Mouse (Mus musculus) stomach, embryonic 15.5 days (tissue): ENCODE results near the gene Rreb1. TPM values are rescaled to one million over a fixed set of nuclear protein-coding genes. Genes with fewer than 3 reads are reported as not detected.

Experiments used
- ATAC-seq: fragments of 200-750 bp; cut with Nextera tagmentation; 2 replicates; pipeline ENCODE4 v1.8.0; 2017; ENCODE audit warnings: low read depth, moderate number of reproducible peaks, moderate TSS enrichment; ENCODE audit not compliant: insufficient read depth, low FRiP score
- H3K27ac ChIP-seq: fragments of 300-500 bp; sonication (generic); 2 replicates; pipeline ENCODE4 v1.5.1; 2015; ENCODE audit warnings: mild to moderate bottlenecking, inconsistent platforms
- H3K27me3 ChIP-seq: fragments of 300-500 bp; sonication (generic); replicated peaks from 2 replicates; pipeline ENCODE4 v1.6.1; 2015; ENCODE audit warnings: inconsistent platforms
- H3K36me3 ChIP-seq: fragments of 300-500 bp; sonication (generic); 2 replicates; pipeline ENCODE4 v1.6.1; 2015; ENCODE audit warnings: inconsistent platforms
- H3K4me1 ChIP-seq: fragments of 300-500 bp; sonication (generic); 2 replicates; pipeline ENCODE4 v1.6.1; 2015; ENCODE audit warnings: inconsistent platforms
- H3K4me2 ChIP-seq: fragments of 300-500 bp; sonication (generic); 2 replicates; pipeline ENCODE4 v1.6.1; 2015; ENCODE audit warnings: mild to moderate bottlenecking, inconsistent platforms
- H3K4me3 ChIP-seq: fragments of 300-500 bp; sonication (generic); replicated peaks from 2 replicates; pipeline ENCODE4 v1.5.1; 2015; ENCODE audit warnings: inconsistent platforms
- H3K9ac ChIP-seq: fragments of 300-500 bp; sonication (generic); 2 replicates; pipeline ENCODE4 v1.6.1; 2015; ENCODE audit warnings: inconsistent platforms
- H3K9me3 ChIP-seq: fragments of 300-500 bp; sonication (generic); 2 replicates; pipeline ENCODE4 v1.6.1; 2016; ENCODE audit warnings: inconsistent platforms
- WGBS: fragments of 180-500 bp; shearing (Covaris S2); methylation state at CpG from one replicate; pipeline ENCODE4 v1.1.7; 2015; 5-methylcytosine and 5-hydroxymethylcytosine counted together
- polyA plus RNA-seq: library from polyadenylated mRNA; unstranded; fragments of >200 nt; fragmentation: Nextera tagmentation; extraction: Ambion mirVana; gene quantifications from 2 replicates; pipeline ENCODE4 v1.2.1, GENCODE M21; 2015

Gene Rreb1
- polyA plus RNA-seq = 12.8 and 16.0 TPM in 2 replicates

DNA sequence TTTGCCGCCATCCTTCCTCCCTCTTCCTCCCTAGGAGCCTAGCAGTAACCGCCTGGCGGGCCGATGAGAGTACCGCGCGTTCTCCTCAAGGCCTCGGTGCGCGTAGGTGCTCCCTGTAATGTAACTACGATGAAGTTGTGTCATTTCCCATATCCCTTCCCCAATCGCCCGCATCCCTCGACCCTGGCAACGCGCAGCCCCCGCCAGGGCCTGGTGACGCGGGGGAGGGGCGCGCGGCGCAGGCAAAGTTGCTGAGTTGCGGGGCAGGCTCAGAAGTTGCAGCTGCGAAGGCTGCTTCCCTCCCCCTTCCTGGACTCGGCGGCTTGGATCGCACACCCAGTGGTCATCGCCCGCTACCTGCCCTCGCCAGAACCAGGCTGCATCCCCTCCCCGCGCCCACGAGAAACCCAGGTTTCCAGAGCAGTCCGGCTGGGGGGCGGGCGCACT, at the start of gene Rreb1:
Gene Rreb1 (plus strand): TSS at position 254 of the 447 bp plus-strand sequence.
- ATAC-seq = peak; percentile 67
- no peaks in the 10 kb centered on the region for H3K36me3 ChIP-seq
- peak within 1 kb of the TSS; percentile 100 for H3K4me2 ChIP-seq
- peak within 1 kb of the TSS; percentile 60 for H3K4me3 ChIP-seq
- under 1% methylated on average over 36 of the region's 37 CpGs for WGBS
- H3K9ac ChIP-seq = peak within 1 kb of the TSS; percentile 39; the same call in 1 of the 2 replicates
- H3K4me1 ChIP-seq = peaks cover 13% of the 10 kb centered on the region
- H3K9me3 ChIP-seq = no peaks in the 10 kb centered on the region
- peak within 1 kb of the TSS; percentile 46; the same call in 1 of the 2 replicates for H3K27ac ChIP-seq
- H3K27me3 ChIP-seq = no peaks in the 10 kb centered on the region

DNA sequence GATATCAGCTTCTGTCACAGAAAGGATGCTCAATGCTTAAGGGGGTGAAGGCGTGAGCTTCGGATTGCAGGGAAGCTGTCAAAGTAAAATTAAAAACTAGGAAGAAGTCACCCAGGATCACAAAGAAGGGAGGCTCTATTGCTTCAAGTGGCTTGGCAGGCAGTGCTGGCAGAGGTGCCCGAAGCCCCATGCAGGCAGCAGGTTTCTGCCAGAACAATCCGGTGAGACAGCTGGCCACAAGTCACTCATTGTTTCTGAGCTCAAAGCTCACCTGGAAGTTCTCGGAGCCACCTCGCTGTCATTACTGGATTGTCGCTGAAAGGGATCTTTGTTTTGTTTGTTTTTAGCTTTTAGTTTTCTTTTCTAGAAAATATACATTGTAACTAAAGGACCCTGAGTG, 49.6 kb upstream of the Rreb1 start:
- no peak for ATAC-seq
- WGBS = 65% methylated on average over 7 of the region's 7 CpGs

DNA sequence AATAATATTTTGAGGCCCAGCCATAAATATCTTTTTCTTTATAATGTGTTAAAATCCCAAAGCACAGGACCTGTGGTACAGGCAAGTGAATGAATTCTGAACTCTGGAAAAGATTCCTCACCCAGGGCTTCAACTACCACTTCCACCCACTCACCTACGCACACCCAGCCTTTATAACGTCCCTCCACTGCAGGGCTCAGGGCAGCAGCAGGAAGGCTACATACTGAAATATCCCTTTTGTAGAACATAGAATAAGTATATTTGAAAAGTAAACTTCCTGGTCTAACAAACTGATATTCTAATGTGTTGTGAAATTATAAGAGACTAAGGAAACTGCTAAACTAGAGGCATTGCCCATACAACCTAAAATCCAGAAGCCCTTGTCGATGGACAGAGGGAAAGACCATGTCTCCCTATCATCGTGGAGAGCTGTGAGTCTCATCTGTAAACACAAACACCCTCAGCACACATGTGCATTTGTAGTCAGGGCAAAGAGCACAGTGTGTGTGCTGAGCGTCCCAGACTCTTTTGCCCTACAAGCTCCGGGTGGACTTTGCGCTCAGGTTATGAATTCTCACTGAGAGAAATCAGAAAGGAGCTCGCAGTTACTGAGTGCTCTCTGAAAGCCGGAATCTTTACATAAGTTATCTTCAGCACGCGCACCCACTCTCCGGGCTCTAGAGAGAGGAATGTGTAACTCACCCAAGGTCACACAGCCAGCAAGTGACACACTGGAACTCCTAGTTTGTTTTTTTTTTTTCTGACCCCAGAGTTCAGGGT, 46.1 kb upstream of the Rreb1 start:
- Histone ChIP-seq H3K4me2 (no peak overlapping the region), H3K9me3 (no peaks in the 10 kb centered on the region), H3K9ac (no peak overlapping the region), H3K27ac (peak overlapping the region; percentile 60), H3K4me1 (no peaks in the 10 kb centered on the region), H3K36me3 (no peaks in the 10 kb centered on the region), H3K27me3 (no peaks in the 10 kb centered on the region), H3K4me3 (no peak overlapping the region)
- peak; percentile 90 for ATAC-seq
- 58% methylated on average over 12 of the region's 12 CpGs for WGBS

More for the DNA sequence above, 49.6 kb upstream of the Rreb1 start:
- no peaks in the 10 kb centered on the region for H3K36me3 ChIP-seq
- H3K4me1 ChIP-seq = no peaks in the 10 kb centered on the region
- H3K27ac ChIP-seq = no peak overlapping the region
- H3K27me3 ChIP-seq = no peaks in the 10 kb centered on the region
- H3K4me3 ChIP-seq = no peak overlapping the region
- no peaks in the 10 kb centered on the region for H3K9me3 ChIP-seq
- no peak overlapping the region for H3K4me2 ChIP-seq
- H3K9ac ChIP-seq = no peak overlapping the region

DNA sequence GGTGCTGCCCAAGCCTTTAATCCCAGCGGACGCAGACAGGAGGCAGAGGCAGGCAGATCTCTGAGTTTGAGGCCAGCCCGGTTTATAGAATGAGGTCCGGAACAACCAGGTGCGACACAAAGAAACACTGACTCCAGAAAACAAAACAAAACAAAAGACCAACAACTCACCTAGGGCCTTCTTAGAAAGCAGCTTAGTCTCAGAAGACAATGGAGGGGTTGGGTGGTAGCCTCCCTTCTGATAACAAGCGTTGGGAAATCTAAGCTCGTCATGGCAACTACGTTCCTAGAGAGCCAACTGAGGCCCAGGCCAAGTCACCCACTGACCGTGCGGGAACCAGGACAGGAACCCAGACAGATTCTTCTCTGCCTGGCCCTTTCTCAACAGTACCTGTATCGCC, 43.7 kb upstream of the Rreb1 start:
- Histone ChIP-seq H3K36me3 (no peaks in the 10 kb centered on the region), H3K9ac (no peak overlapping the region), H3K27ac (no peak overlapping the region), H3K4me3 (no peak overlapping the region), H3K27me3 (no peaks in the 10 kb centered on the region), H3K4me2 (no peak overlapping the region), H3K4me1 (no peaks in the 10 kb centered on the region), H3K9me3 (no peaks in the 10 kb centered on the region)
- no peak for ATAC-seq
- WGBS = 92% methylated on average over 11 of the region's 11 CpGs

DNA sequence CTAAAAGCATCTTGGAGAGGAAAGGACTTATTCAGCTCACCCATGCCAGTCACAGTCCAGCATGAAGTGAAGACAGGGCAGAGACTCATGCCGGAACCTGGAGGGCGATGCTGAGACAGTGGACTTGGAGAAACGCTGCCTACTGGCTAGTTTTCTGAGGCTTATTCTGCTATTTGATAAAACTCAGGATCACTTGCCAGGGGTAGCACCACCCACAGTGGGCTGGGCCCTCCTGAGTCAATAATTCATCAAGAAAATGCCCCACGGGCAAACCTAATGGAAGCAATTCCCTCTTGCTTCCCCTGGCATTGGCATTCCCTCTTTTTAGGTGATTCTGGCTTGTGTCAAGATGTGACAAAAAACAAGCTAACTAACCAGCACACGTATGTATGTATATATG, 38.1 kb upstream of the Rreb1 start:
- H3K4me1 ChIP-seq = peaks cover 11% of the 10 kb centered on the region; the same call in 1 of the 2 replicates
- no peak for ATAC-seq
- H3K4me3 ChIP-seq = no peak overlapping the region
- 70% methylated on average over 5 of the region's 5 CpGs for WGBS
- H3K27me3 ChIP-seq = no peaks in the 10 kb centered on the region
- H3K27ac ChIP-seq = no peak overlapping the region
- H3K9me3 ChIP-seq = no peaks in the 10 kb centered on the region
- no peak overlapping the region for H3K9ac ChIP-seq
- no peak overlapping the region for H3K4me2 ChIP-seq
- no peaks in the 10 kb centered on the region for H3K36me3 ChIP-seq

DNA sequence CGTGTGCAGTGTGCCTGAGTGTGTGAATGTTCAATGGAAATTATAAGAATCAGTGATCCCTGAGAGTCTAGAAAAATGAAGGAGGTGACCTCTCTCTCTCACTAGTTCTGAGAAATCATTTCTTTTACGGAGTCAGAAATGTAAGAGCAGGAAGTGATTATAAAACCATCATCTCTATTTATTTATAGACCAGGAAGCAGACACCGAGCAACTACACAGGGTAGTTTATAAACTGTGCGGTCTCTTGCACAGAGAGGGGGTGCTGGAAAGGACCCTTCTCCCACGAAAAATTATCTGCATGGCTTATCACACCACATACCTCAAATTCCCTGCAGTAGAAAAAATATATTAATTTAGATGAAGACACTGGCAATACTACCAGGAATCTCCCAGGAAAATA, 37.4 kb upstream of the Rreb1 start:
- no peak overlapping the region for H3K9ac ChIP-seq
- H3K9me3 ChIP-seq = no peaks in the 10 kb centered on the region
- H3K27me3 ChIP-seq = no peaks in the 10 kb centered on the region
- no peak overlapping the region for H3K4me3 ChIP-seq
- no peaks in the 10 kb centered on the region for H3K36me3 ChIP-seq
- H3K4me1 ChIP-seq = peaks cover 11% of the 10 kb centered on the region; the same call in 1 of the 2 replicates
- no peak overlapping the region for H3K4me2 ChIP-seq
- 17% methylated on average over 5 of the region's 5 CpGs for WGBS
- no peak overlapping the region for H3K27ac ChIP-seq
- no peak for ATAC-seq

DNA sequence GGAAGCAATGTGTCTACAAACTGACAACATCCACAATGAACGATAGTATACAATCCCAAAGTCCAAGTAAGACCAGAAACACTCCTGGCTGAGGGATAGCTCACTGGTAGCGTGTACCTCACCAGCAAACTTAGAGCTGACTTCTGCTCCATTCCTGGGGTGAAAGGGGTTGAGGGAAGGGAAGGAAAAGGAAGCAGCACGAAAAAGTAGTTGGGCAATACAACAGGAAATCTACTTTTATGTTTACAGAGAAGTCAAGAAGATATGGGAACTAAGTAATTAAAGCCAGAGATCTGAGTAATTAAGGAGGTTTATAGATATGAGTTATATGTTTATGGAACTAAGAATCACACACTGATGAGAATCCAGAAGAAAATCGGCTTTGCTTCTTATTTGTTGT, 36.0 kb upstream of the Rreb1 start:
- ATAC-seq = no peak
- H3K4me2 ChIP-seq = no peak overlapping the region
- H3K4me1 ChIP-seq = peaks cover 11% of the 10 kb centered on the region; the same call in 1 of the 2 replicates
- H3K27ac ChIP-seq = no peak overlapping the region
- no peak overlapping the region for H3K4me3 ChIP-seq
- H3K9ac ChIP-seq = no peak overlapping the region
- H3K27me3 ChIP-seq = no peaks in the 10 kb centered on the region
- H3K36me3 ChIP-seq = no peaks in the 10 kb centered on the region
- WGBS = 71% methylated on average over 4 of the region's 4 CpGs
- H3K9me3 ChIP-seq = no peaks in the 10 kb centered on the region

DNA sequence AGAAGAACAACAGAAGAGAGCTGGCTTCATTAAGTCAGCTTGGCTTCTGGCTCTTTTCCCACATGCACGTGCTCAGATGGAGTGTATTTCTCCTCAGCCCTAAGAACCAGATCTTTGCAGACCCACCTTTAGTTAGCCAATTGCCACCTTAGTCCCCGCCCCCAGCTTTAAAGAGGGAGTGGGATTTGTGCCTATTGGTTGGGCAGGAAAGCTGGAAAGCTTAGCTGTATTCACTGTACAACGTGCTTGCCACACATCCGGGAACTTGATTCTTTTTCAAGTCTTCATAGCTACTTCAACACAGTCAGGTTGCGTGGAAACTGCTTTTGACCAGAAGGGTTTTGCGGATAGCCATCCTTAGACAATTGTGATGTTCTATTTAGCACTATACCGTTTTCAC, 30.7 kb upstream of the Rreb1 start:
- no peak overlapping the region for H3K4me2 ChIP-seq
- no peak for ATAC-seq
- no peak overlapping the region for H3K27ac ChIP-seq
- H3K9me3 ChIP-seq = no peaks in the 10 kb centered on the region
- no peaks in the 10 kb centered on the region for H3K27me3 ChIP-seq
- no peaks in the 10 kb centered on the region for H3K36me3 ChIP-seq
- no peak overlapping the region for H3K4me3 ChIP-seq
- WGBS = 72% methylated on average over 7 of the region's 7 CpGs
- no peak overlapping the region for H3K9ac ChIP-seq
- peaks cover 9% of the 10 kb centered on the region; the same call in 1 of the 2 replicates for H3K4me1 ChIP-seq

DNA sequence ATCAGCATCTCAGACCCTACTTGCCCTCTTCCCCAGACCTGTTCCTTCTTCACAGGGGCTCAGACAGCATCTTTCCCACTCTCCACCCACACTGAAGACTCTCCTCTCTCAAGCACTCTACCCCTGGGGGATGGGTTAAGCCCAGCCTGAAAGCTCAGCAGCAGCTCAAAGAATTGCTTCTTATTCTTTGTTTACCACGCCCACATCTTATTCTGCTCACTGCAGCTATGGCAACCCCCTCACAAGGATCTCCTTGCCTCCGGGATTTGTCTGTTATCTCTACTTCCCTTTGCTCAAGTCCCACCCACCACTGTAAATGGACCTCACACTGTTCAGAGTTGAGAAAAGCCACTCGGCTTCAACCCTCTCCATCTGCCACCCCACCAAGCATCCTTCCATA, 28.7 kb upstream of the Rreb1 start:
- Histone ChIP-seq H3K27ac (no peak overlapping the region), H3K4me1 (peaks cover 9% of the 10 kb centered on the region; the same call in 1 of the 2 replicates), H3K9me3 (no peaks in the 10 kb centered on the region), H3K36me3 (no peaks in the 10 kb centered on the region), H3K4me3 (no peak overlapping the region), H3K27me3 (no peaks in the 10 kb centered on the region), H3K4me2 (no peak overlapping the region), H3K9ac (no peak overlapping the region)
- ATAC-seq = peak; percentile 81
- 23% methylated on average over 3 of the region's 3 CpGs for WGBS

DNA sequence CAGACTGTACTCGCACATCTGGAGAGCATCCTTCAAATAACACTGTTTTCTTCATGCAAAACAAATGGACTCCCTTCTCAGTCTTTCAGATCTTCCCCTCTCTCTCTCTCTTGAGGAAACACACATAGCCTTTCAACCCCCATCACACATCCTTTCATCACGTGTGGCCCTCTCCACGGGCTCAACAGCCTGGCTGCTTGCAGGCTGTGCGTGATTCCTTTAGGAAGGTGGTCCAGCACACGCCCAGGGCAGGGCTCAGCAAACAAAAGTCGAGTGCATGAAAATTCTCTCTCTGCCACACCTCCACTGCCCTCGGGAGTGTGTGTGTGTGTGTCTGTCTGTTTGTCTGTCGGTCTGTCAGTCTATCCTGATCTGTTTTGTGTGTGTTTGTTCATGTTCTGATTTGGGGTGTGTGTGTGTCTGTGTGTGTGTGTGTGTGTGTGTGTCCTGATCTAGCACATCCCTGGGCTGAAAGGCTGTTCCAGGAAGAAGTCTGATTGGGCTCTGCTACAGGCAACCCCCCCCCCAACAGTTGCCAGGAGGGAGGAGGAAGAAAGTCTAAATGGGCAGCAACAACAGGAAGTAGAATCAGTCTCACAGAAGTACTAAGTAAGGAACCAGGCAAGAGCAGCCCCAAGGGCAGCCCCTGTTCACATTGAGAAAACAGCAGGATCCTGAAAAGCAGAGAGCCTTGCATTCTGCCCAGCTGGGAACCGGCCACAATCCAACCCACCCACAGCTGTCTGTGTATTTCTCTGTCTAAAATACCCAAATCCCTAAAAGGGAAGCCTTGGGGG, 26.8 kb upstream of the Rreb1 start:
- 40% methylated on average over 9 of the region's 9 CpGs for WGBS
- peak; percentile 74 for ATAC-seq

DNA sequence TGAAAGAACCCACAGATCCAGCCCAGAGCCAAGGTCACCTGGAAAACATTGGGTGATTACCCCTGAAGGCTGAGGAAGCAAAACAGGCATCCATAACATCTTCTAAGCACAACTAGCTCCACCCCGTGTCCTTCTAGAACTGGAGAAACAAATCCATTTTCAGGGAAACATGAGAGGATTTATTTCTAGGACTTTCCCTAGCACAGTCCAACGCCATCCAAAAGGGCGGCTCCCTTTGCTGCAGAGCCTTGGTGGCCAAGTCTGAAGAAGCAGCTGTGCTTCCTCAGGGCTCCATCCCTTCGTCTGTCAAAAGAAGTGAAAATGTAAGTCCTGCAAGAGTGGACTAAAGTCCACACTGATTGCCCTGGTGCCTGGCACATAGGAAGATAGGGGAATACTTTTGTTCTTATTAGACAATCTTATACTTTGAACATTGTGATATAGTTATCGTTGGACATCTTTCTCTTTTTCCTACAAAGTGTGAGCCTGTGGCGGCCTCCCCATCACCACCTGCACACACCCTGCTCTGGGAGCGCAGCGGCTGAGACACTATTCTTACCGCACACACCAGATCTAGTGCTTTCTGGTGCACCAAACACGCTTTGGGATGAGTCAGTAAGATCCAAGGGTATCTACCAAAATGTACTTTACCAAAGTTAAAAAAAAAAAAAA, 18.7 kb upstream of the Rreb1 start:
- H3K4me3 ChIP-seq = no peak overlapping the region
- H3K27ac ChIP-seq = no peak overlapping the region
- ATAC-seq = no peak
- H3K4me1 ChIP-seq = 0 out of 2 replicates have a peak, but pooled peaks cover 5% of the 10 kb centered on the region
- H3K9me3 ChIP-seq = no peaks in the 10 kb centered on the region
- 72% methylated on average over 10 of the region's 10 CpGs for WGBS
- no peak overlapping the region for H3K4me2 ChIP-seq
- H3K9ac ChIP-seq = no peak overlapping the region
- H3K27me3 ChIP-seq = no peaks in the 10 kb centered on the region
- no peaks in the 10 kb centered on the region for H3K36me3 ChIP-seq

More for the DNA sequence above, 26.8 kb upstream of the Rreb1 start:
- no peak overlapping the region for H3K4me2 ChIP-seq
- peak overlapping the region; percentile 61 for H3K27ac ChIP-seq
- H3K4me1 ChIP-seq = peaks cover 9% of the 10 kb centered on the region; the same call in 1 of the 2 replicates
- no peak overlapping the region for H3K4me3 ChIP-seq
- H3K36me3 ChIP-seq = no peaks in the 10 kb centered on the region
- no peak overlapping the region for H3K9ac ChIP-seq
- no peaks in the 10 kb centered on the region for H3K9me3 ChIP-seq
- no peaks in the 10 kb centered on the region for H3K27me3 ChIP-seq
